Mouse (Mus musculus) erythroblast, embryonic 14.5 days (primary cell): ENCODE results near the gene Mapk10. TPM values are rescaled to one million over a fixed set of nuclear protein-coding genes. Genes with fewer than 3 reads are reported as not detected.

Source experiments
- H3K27me3 ChIP-seq: 2 replicates; pipeline ENCODE4 v1.6.1; 2012; ENCODE audit warnings: inconsistent platforms; ENCODE audit not compliant: control insufficient read depth
- H3K36me3 ChIP-seq: 2 replicates; pipeline ENCODE4 v1.6.1; 2012; ENCODE audit warnings: mild to moderate bottlenecking, inconsistent platforms; ENCODE audit not compliant: control insufficient read depth
- H3K4me1 ChIP-seq: 2 replicates; pipeline ENCODE4 v1.6.1; 2012; ENCODE audit warnings: inconsistent platforms; ENCODE audit not compliant: control insufficient read depth
- H3K4me3 ChIP-seq: replicated peaks from 2 replicates; pipeline ENCODE3; 2012; ENCODE audit warnings: moderate library complexity, mild to moderate bottlenecking, inconsistent platforms
- H3K9me3 ChIP-seq: 2 replicates; pipeline ENCODE4 v1.6.1; 2012; ENCODE audit warnings: low read length, inconsistent platforms, mixed read lengths; ENCODE audit not compliant: control insufficient read depth
- GATA1 ChIP-seq: IDR thresholded peaks from 2 replicates; pipeline ENCODE4 v1.6.1; 2012; ENCODE audit warnings: low read length, inconsistent platforms, mixed read lengths
- TAL1 ChIP-seq: IDR thresholded peaks from 3 replicates; pipeline ENCODE4 v1.6.1; 2012; ENCODE audit warnings: low read length, inconsistent platforms, mixed read lengths
- polyA plus RNA-seq: library from polyadenylated mRNA; stranded (reverse); fragments of >175 nt; gene quantifications from 2 replicates; pipeline ENCODE4 v1.2.3, GENCODE M21; 2012

The Mapk10 gene
- polyA plus RNA-seq, 1 experiment, result not detected

- no peak overlapping the region for H3K4me3 ChIP-seq
- no peak for TF ChIP-seq GATA1
- TF ChIP-seq TAL1, result no peak
- peaks cover 14% of the 10 kb centered on the region for H3K9me3 ChIP-seq
- no peaks in the 10 kb centered on the region for H3K4me1 ChIP-seq
- H3K27me3 ChIP-seq, result no peaks in the 10 kb centered on the region
- H3K36me3 ChIP-seq, result no peaks in the 10 kb centered on the region
Measured at GRCm38 (mm10) chr5:103048011-103048410, 163.1 kb downstream of the Mapk10 start.

DNA sequence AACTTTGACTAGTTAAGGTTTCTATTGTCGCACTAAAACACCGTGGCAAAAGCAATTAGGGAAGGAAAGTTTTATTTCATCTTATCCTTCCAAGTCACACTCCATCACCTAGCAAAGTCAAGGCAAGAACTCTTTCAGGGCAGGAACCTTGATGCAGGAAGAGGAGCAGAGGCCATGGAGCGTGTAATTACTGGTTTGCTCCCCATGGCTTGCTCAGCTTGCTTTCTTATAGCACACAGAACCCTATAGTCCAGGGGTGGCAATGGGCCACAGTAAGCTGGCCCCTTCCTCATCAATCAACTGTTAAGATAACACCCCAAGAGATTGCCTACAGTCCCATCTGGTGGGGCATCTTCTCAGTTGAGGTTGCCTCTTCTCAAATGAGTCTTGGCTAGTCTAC, 173.4 kb downstream of the Mapk10 start:
- Histone ChIP-seq H3K9me3 (peaks cover 32% of the 10 kb centered on the region), H3K36me3 (no peaks in the 10 kb centered on the region), H3K27me3 (no peaks in the 10 kb centered on the region), H3K4me1 (no peaks in the 10 kb centered on the region), H3K4me3 (no peak overlapping the region)
- TF ChIP-seq GATA1, result no peak
- TF ChIP-seq TAL1, result no peak

- peaks cover 33% of the 10 kb centered on the region for H3K9me3 ChIP-seq
- no peak overlapping the region for H3K4me3 ChIP-seq
Measured at GRCm38 (mm10) chr5:103028940-103029621, 182.1 kb downstream of the Mapk10 start.

DNA sequence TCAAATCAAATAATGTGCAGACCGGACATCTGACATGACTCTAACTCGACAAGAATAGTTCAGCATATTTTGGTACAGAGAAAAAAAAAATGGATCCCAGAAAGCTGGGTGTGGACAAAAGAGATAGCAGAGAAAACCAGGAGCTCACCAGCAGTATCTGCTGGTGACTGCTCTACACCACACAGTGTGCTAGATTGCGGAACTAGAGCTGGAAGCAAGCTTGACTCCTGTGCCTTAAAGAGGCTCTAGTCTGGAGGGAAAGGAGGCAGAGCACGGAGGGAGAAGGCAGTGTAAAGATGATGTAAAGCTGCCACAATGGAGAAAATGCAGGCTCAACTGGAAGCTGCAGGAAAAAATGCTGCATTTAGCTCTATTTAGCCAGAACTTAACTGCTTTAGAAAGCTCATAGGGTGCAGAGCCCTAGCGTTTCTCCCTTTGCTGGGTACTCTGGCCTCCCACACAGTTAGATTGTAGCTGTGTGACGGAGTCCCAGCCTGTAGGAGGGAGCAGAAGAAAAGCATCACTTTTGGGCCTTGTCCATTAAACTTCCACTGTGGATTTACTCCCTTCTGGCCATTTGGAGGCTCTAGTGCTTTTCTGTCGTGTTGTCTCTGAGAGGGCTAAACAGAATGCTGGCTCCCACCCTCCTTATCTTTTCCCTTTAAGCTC, 188.5 kb downstream of the Mapk10 start:
- Histone ChIP-seq H3K36me3 (no peaks in the 10 kb centered on the region), H3K4me1 (no peaks in the 10 kb centered on the region), H3K9me3 (peaks cover 39% of the 10 kb centered on the region), H3K4me3 (no peak overlapping the region), H3K27me3 (no peaks in the 10 kb centered on the region)
- TF ChIP-seq GATA1 (no peak), TAL1 (no peak)

More at GRCm38 (mm10) chr5:103028940-103029621, 182.1 kb downstream of the Mapk10 start:
- no peaks in the 10 kb centered on the region for H3K36me3 ChIP-seq
- no peaks in the 10 kb centered on the region for H3K4me1 ChIP-seq
- no peaks in the 10 kb centered on the region for H3K27me3 ChIP-seq
- TF ChIP-seq TAL1 (no peak), GATA1 (no peak)

DNA sequence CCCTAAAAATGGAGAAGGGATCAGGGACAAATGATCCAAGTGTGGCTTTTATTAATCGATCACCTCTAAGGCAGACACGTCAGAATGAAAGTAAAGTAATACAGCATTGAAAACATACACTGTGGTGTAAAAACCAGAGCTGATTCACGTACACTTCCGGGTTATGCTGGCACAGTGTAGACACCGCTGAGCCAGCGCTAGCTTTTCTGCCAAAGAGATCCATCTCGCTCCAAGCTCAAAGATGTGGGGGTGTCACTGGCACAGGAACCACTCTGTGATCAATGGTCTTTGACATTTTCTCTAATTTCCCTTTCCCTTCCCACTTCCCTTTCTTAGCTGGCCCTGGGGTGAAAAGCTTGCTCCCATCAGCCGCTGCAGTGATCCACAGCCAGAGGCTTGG, 189.7 kb downstream of the Mapk10 start:
- H3K36me3 ChIP-seq, result no peaks in the 10 kb centered on the region
- H3K27me3 ChIP-seq, result no peaks in the 10 kb centered on the region
- no peaks in the 10 kb centered on the region for H3K4me1 ChIP-seq
- peaks cover 37% of the 10 kb centered on the region for H3K9me3 ChIP-seq
- no peak for TF ChIP-seq GATA1
- no peak for TF ChIP-seq TAL1
- no peak overlapping the region for H3K4me3 ChIP-seq

- Histone ChIP-seq H3K9me3 (peaks cover 36% of the 10 kb centered on the region), H3K4me3 (no peak overlapping the region), H3K4me1 (no peaks in the 10 kb centered on the region), H3K36me3 (no peaks in the 10 kb centered on the region), H3K27me3 (no peaks in the 10 kb centered on the region)
- TF ChIP-seq GATA1 (no peak), TAL1 (no peak)
Measured at GRCm38 (mm10) chr5:103020954-103021353, 190.2 kb downstream of the Mapk10 start.

DNA sequence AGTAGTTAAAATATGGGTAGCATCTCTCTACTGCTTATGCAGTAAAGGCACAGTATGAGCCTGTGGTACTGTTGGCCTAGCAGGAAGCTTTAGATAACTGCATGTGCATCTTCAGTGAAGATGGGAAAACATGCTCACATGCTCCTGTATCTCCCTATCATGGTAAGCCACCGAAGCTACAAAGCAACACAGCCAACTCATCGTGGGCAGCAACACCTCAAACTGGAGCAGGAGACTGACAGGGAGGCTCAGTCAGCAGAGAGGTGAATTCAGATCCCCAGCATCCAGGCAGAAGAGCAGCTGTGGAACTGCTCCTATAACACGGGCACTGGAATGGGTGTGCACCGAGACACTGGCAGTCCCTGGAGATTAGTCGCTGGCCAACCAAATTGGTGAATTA, 191.0 kb downstream of the Mapk10 start:
- no peak overlapping the region for H3K4me3 ChIP-seq
- H3K9me3 ChIP-seq, result peaks cover 37% of the 10 kb centered on the region
- H3K4me1 ChIP-seq, result no peaks in the 10 kb centered on the region
- no peaks in the 10 kb centered on the region for H3K27me3 ChIP-seq
- TF ChIP-seq GATA1, result no peak
- no peak for TF ChIP-seq TAL1
- H3K36me3 ChIP-seq, result no peaks in the 10 kb centered on the region

DNA sequence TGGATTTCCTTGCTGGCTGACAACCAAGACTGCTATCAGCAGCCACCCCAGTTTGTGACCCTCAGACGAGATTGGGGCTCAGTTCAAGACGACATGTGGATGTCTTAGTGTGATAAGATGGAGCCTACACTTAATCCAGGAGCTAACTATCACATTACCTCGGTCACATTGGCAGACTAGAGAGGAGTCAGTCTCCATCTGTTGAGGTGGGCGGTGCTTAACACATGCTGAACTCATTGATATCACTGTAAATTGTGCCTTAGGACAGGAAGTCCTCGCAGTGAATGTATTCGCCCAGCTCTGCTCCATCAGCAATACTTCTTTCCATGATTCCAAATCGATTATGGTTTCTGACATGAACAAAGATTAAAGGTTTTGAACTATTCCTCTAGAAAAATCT, 193.5 kb downstream of the Mapk10 start:
- Histone ChIP-seq H3K4me1 (no peaks in the 10 kb centered on the region), H3K27me3 (no peaks in the 10 kb centered on the region), H3K9me3 (peaks cover 38% of the 10 kb centered on the region), H3K36me3 (no peaks in the 10 kb centered on the region), H3K4me3 (no peak overlapping the region)
- TF ChIP-seq TAL1 (no peak), GATA1 (no peak)

GRCm38 (mm10) chr5:103014309-103014708, 196.8 kb downstream of the Mapk10 start:
- H3K27me3 ChIP-seq, result no peaks in the 10 kb centered on the region
- peaks cover 35% of the 10 kb centered on the region for H3K9me3 ChIP-seq
- no peak overlapping the region for H3K4me3 ChIP-seq
- TF ChIP-seq TAL1 (no peak), GATA1 (no peak)
- H3K36me3 ChIP-seq, result no peaks in the 10 kb centered on the region
- H3K4me1 ChIP-seq, result no peaks in the 10 kb centered on the region

DNA sequence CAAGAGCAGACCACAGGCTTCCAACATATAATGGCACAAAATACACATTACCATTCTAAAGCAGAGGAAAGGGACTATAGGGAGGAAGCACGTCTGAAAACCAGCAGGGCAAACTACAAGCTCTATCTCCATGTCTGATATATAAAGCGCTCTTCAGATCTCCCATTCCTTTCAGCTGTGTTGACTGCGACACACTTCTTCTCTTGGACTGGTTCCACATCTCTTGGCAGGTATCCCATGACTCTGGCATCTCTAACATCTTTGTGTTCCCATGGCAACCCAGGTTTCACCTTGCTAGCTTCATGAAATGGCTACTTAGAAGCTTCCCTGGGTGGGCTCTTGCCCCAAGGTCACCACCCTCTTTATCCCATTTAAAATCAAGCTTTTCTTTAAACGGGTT, 202.2 kb downstream of the Mapk10 start:
- Histone ChIP-seq H3K4me3 (no peak overlapping the region), H3K27me3 (no peaks in the 10 kb centered on the region), H3K36me3 (no peaks in the 10 kb centered on the region), H3K4me1 (no peaks in the 10 kb centered on the region), H3K9me3 (peaks cover 21% of the 10 kb centered on the region)
- TF ChIP-seq TAL1 (no peak), GATA1 (no peak)
